Mouse (Mus musculus): ENCODE measurements around the gene Cpm. TPM values are rescaled to one million over a fixed set of nuclear protein-coding genes. Genes with fewer than 3 reads are reported as not detected.
"Not testable (repeated sequence)": the region's sequence is repeated elsewhere in the genome, so short reads cannot be mapped to it uniquely, and the experiment has no call there.

Gene Cpm
- polyA plus RNA-seq, 1 experiment from 2014 or later = 28.9 TPM

GRCm38 (mm10) chr10:117729139-117729814 is 100.0 kb downstream of the Cpm start:
- no peak overlapping the region for H3K27ac ChIP-seq (ENCODE audit: low read depth, low read length)
- H3K9ac ChIP-seq (ENCODE audit: low read depth, low read length) = no peak overlapping the region
- H3K4me1 ChIP-seq (ENCODE audit: control insufficient read depth, insufficient read depth, low read length) = no peaks in the 10 kb centered on the region
- H3K27me3 ChIP-seq (ENCODE audit: control insufficient read depth, insufficient read depth, low read length) = no peaks in the 10 kb centered on the region
- no peaks in the 10 kb centered on the region for H3K36me3 ChIP-seq (ENCODE audit: control insufficient read depth, insufficient read depth, low read length)
- H3K9me3 ChIP-seq (ENCODE audit: control insufficient read depth, low read length) = no peaks in the 10 kb centered on the region
- 73% methylated on average over 11 of the region's 11 CpGs for WGBS
- ATAC-seq (ENCODE audit: low FRiP score, low TSS enrichment) = no peak
- H3K4me2 ChIP-seq (replicated peaks; ENCODE audit: low read depth, low read length) = no peak overlapping the region
- H3K4me3 ChIP-seq (ENCODE audit: low read length) = no peak overlapping the region

- Histone ChIP-seq H3K4me1 (ENCODE audit: control insufficient read depth, insufficient read depth, low read length) (no peaks in the 10 kb centered on the region), H3K4me3 (ENCODE audit: low read length) (no peak overlapping the region), H3K9me3 (ENCODE audit: control insufficient read depth, low read length) (no peaks in the 10 kb centered on the region), H3K27me3 (ENCODE audit: control insufficient read depth, insufficient read depth, low read length) (no peaks in the 10 kb centered on the region), H3K27ac (ENCODE audit: low read depth, low read length) (no peak overlapping the region), H3K4me2 (replicated peaks; ENCODE audit: low read depth, low read length) (no peak overlapping the region), H3K36me3 (ENCODE audit: control insufficient read depth, insufficient read depth, low read length) (no peaks in the 10 kb centered on the region), H3K9ac (ENCODE audit: low read depth, low read length) (no peak overlapping the region)
- no peak for ATAC-seq (ENCODE audit: low FRiP score, low TSS enrichment)
- WGBS = 93% methylated on average over 7 of the region's 7 CpGs
Observed at GRCm38 (mm10) chr10:117730140-117730539, 100.8 kb downstream of the Cpm start.

GRCm38 (mm10) chr10:117730637-117731203 is 101.4 kb downstream of the Cpm start:
- Histone ChIP-seq H3K27me3 (ENCODE audit: control insufficient read depth, insufficient read depth, low read length) (no peaks in the 10 kb centered on the region), H3K9me3 (ENCODE audit: control insufficient read depth, low read length) (no peaks in the 10 kb centered on the region), H3K9ac (ENCODE audit: low read depth, low read length) (no peak overlapping the region), H3K27ac (ENCODE audit: low read depth, low read length) (no peak overlapping the region), H3K36me3 (ENCODE audit: control insufficient read depth, insufficient read depth, low read length) (no peaks in the 10 kb centered on the region), H3K4me1 (ENCODE audit: control insufficient read depth, insufficient read depth, low read length) (no peaks in the 10 kb centered on the region), H3K4me3 (ENCODE audit: low read length) (no peak overlapping the region), H3K4me2 (replicated peaks; ENCODE audit: low read depth, low read length) (no peak overlapping the region)
- ATAC-seq (ENCODE audit: low FRiP score, low TSS enrichment) = no peak
- WGBS = 92% methylated on average over 12 of the region's 12 CpGs

- H3K36me3 ChIP-seq (ENCODE audit: control insufficient read depth, insufficient read depth, low read length) = peaks cover 6% of the 10 kb centered on the region; the same call in 1 of the 2 replicates
- 52% methylated on average over 14 of the region's 15 CpGs for WGBS
- H3K27me3 ChIP-seq (ENCODE audit: control insufficient read depth, insufficient read depth, low read length) = no peaks in the 10 kb centered on the region
- H3K27ac ChIP-seq (ENCODE audit: low read depth, low read length) = no peak overlapping the region
- H3K4me3 ChIP-seq (ENCODE audit: low read length) = no peak overlapping the region
- no peak overlapping the region for H3K4me2 ChIP-seq (replicated peaks; ENCODE audit: low read depth, low read length)
- H3K9ac ChIP-seq (ENCODE audit: low read depth, low read length) = no peak overlapping the region
- H3K4me1 ChIP-seq (ENCODE audit: control insufficient read depth, insufficient read depth, low read length) = no peaks in the 10 kb centered on the region
- H3K9me3 ChIP-seq (ENCODE audit: control insufficient read depth, low read length) = no peaks in the 10 kb centered on the region
- ATAC-seq (ENCODE audit: low FRiP score, low TSS enrichment) = no peak
Observed at GRCm38 (mm10) chr10:117731244-117732101, 102.2 kb downstream of the Cpm start.

- Histone ChIP-seq H3K4me3 (ENCODE audit: low read length) (no peak overlapping the region), H3K4me1 (ENCODE audit: control insufficient read depth, insufficient read depth, low read length) (no peaks in the 10 kb centered on the region), H3K36me3 (ENCODE audit: control insufficient read depth, insufficient read depth, low read length) (peaks cover 8% of the 10 kb centered on the region; the same call in 1 of the 2 replicates), H3K27me3 (ENCODE audit: control insufficient read depth, insufficient read depth, low read length) (no peaks in the 10 kb centered on the region), H3K27ac (ENCODE audit: low read depth, low read length) (no peak overlapping the region), H3K4me2 (replicated peaks; ENCODE audit: low read depth, low read length) (no peak overlapping the region), H3K9ac (ENCODE audit: low read depth, low read length) (no peak overlapping the region), H3K9me3 (ENCODE audit: control insufficient read depth, low read length) (no peaks in the 10 kb centered on the region)
- WGBS = 91% methylated on average over 5 of the region's 5 CpGs
- no peak for ATAC-seq (ENCODE audit: low FRiP score, low TSS enrichment)
Observed at GRCm38 (mm10) chr10:117732184-117732583, 102.9 kb downstream of the Cpm start.

GRCm38 (mm10) chr10:117732962-117733592 is 103.8 kb downstream of the Cpm start:
- no peak overlapping the region for H3K4me2 ChIP-seq (replicated peaks; ENCODE audit: low read depth, low read length)
- WGBS = 87% methylated on average over 14 of the region's 14 CpGs
- no peaks in the 10 kb centered on the region for H3K4me1 ChIP-seq (ENCODE audit: control insufficient read depth, insufficient read depth, low read length)
- H3K9me3 ChIP-seq (ENCODE audit: control insufficient read depth, low read length) = no peaks in the 10 kb centered on the region
- ATAC-seq (ENCODE audit: low FRiP score, low TSS enrichment) = no peak
- H3K9ac ChIP-seq (ENCODE audit: low read depth, low read length) = no peak overlapping the region
- no peak overlapping the region for H3K27ac ChIP-seq (ENCODE audit: low read depth, low read length)
- no peaks in the 10 kb centered on the region for H3K27me3 ChIP-seq (ENCODE audit: control insufficient read depth, insufficient read depth, low read length)
- peaks cover 9% of the 10 kb centered on the region; the same call in 1 of the 2 replicates for H3K36me3 ChIP-seq (ENCODE audit: control insufficient read depth, insufficient read depth, low read length)
- no peak overlapping the region for H3K4me3 ChIP-seq (ENCODE audit: low read length)

GRCm38 (mm10) chr10:117733626-117734025 is 104.3 kb downstream of the Cpm start:
- H3K27me3 ChIP-seq (ENCODE audit: control insufficient read depth, insufficient read depth, low read length); H3K4me1 ChIP-seq (ENCODE audit: control insufficient read depth, insufficient read depth, low read length); H3K4me3 ChIP-seq (ENCODE audit: low read length); H3K4me2 ChIP-seq (replicated peaks; ENCODE audit: low read depth, low read length); ATAC-seq (ENCODE audit: low FRiP score, low TSS enrichment); H3K9me3 ChIP-seq (ENCODE audit: control insufficient read depth, low read length); H3K9ac ChIP-seq (ENCODE audit: low read depth, low read length); H3K27ac ChIP-seq (ENCODE audit: low read depth, low read length): not testable (repeated sequence)
- peaks cover 15% of the 10 kb centered on the region for H3K36me3 ChIP-seq (ENCODE audit: control insufficient read depth, insufficient read depth, low read length)
- 90% methylated on average over 8 of the region's 8 CpGs for WGBS

- peaks cover 20% of the 10 kb centered on the region for H3K36me3 ChIP-seq (ENCODE audit: control insufficient read depth, insufficient read depth, low read length)
- H3K4me3 ChIP-seq (ENCODE audit: low read length); H3K4me2 ChIP-seq (replicated peaks; ENCODE audit: low read depth, low read length); H3K9ac ChIP-seq (ENCODE audit: low read depth, low read length); H3K27me3 ChIP-seq (ENCODE audit: control insufficient read depth, insufficient read depth, low read length); ATAC-seq (ENCODE audit: low FRiP score, low TSS enrichment); H3K27ac ChIP-seq (ENCODE audit: low read depth, low read length); H3K4me1 ChIP-seq (ENCODE audit: control insufficient read depth, insufficient read depth, low read length); H3K9me3 ChIP-seq (ENCODE audit: control insufficient read depth, low read length): not testable (repeated sequence)
- 82% methylated on average over 9 of the region's 10 CpGs for WGBS
Observed at GRCm38 (mm10) chr10:117734104-117734852, 105.0 kb downstream of the Cpm start.

All from kidney, embryonic 14.5 days (tissue).